Mouse (Mus musculus): ENCODE measurements around the gene Ttyh3. TPM values are rescaled to one million over a fixed set of nuclear protein-coding genes. Genes with fewer than 3 reads are reported as not detected.
A peak's percentile ranks its signal among the peaks of the same experiment; 100 is the strongest.

The Ttyh3 gene
- polyA plus RNA-seq, 1 experiment: 72.5 TPM

DNA sequence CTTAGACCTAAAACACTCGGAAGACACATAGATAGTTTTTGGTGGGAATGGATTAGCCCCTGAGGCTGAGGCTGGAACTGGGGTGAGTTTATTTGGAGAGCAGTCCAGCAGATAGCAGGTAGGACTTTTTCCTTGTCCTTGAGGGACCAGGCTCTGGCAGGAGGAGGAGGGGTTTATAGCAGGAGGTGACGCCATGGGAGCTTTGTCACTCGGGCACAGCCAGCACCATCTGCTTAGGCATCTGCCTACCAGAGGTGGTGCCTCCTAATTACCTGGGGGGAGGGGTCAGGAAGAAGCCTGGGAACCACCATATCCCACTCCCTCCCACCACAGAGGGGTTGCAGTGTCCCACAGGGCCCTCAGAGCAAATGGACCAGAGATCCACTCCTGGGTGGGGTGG, 43.6 kb downstream of the Ttyh3 start:
- no peak overlapping the region for H3K4me3 ChIP-seq (ENCODE audit: low read depth, low read length)
- no peak for TF ChIP-seq CTCF (IDR thresholded peaks at IDR 0.05; ENCODE audit: extremely low read depth, insufficient read length, insufficient replicate concordance, low read depth, low read length)
- TF ChIP-seq POLR2A (IDR thresholded peaks at IDR 0.05; ENCODE audit: low read depth, low read length): no peak
- 17% methylated on average over 3 of the region's 3 CpGs for WGBS
- no peaks in the 10 kb centered on the region for H3K36me3 ChIP-seq (ENCODE audit: control insufficient read depth, insufficient read depth, low read length)
- H3K27me3 ChIP-seq (ENCODE audit: control insufficient read depth, insufficient read depth, low read length): peaks cover 11% of the 10 kb centered on the region; the same call in 1 of the 2 replicates
- no peak overlapping the region for H3K27ac ChIP-seq (ENCODE audit: insufficient read depth, low read depth, low read length)
- H3K4me1 ChIP-seq (ENCODE audit: control insufficient read depth, insufficient read depth, insufficient read length, low read length): peaks cover 15% of the 10 kb centered on the region

DNA sequence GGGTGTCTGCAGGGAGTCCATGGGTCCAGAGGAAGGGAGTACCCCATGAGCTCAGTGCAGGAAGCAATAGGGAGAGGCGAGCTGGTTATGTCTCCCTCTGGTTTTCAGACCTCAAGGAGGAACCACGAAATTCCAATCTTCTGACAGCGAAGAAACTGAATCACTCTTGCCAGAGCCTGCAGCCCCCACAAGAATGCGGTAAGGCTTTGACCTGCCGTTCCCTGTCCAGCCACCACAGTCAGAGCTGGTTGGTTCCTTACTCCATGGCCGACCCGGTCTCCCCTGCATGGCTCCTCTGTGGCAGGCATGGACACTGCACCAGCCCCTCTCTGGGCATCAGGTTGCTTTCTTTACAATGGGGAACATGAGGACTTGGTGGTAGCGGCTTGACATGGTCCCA, 44.4 kb downstream of the Ttyh3 start:
- H3K36me3 ChIP-seq (ENCODE audit: control insufficient read depth, insufficient read depth, low read length): no peaks in the 10 kb centered on the region
- 81% methylated on average over 8 of the region's 8 CpGs for WGBS
- peaks cover 14% of the 10 kb centered on the region for H3K4me1 ChIP-seq (ENCODE audit: control insufficient read depth, insufficient read depth, insufficient read length, low read length)
- TF ChIP-seq POLR2A (IDR thresholded peaks at IDR 0.05; ENCODE audit: low read depth, low read length): no peak
- no peak for TF ChIP-seq CTCF (IDR thresholded peaks at IDR 0.05; ENCODE audit: extremely low read depth, insufficient read length, insufficient replicate concordance, low read depth, low read length)
- no peak overlapping the region for H3K4me3 ChIP-seq (ENCODE audit: low read depth, low read length)
- H3K27ac ChIP-seq (ENCODE audit: insufficient read depth, low read depth, low read length): no peak overlapping the region
- H3K27me3 ChIP-seq (ENCODE audit: control insufficient read depth, insufficient read depth, low read length): peaks cover 11% of the 10 kb centered on the region; the same call in 1 of the 2 replicates

DNA sequence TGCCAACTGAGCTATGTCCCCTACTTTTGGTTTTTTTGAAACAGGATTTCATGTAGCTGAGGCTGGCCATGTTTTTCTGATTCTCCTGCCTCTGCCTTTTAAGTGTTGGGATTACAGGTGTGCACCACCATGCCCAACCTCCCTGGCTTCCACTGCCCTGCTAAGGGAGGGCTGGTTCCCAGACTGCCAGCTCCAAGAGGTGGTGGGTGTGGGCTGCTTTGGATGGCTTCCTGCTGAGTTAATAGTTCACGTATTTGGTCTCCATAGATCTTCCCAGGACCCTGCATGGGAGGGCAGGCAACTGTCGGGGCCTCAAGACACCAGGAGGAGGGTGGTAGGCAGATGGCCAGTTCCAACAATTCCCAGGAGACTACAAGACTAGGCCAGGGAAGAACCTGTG, 46.3 kb downstream of the Ttyh3 start:
- H3K4me1 ChIP-seq (ENCODE audit: control insufficient read depth, insufficient read depth, insufficient read length, low read length): peaks cover 12% of the 10 kb centered on the region
- no peak overlapping the region for H3K4me3 ChIP-seq (ENCODE audit: low read depth, low read length)
- TF ChIP-seq POLR2A (IDR thresholded peaks at IDR 0.05; ENCODE audit: low read depth, low read length) (no peak), CTCF (IDR thresholded peaks at IDR 0.05; ENCODE audit: extremely low read depth, insufficient read length, insufficient replicate concordance, low read depth, low read length) (no peak)
- H3K27ac ChIP-seq (ENCODE audit: insufficient read depth, low read depth, low read length): no peak overlapping the region
- H3K27me3 ChIP-seq (ENCODE audit: control insufficient read depth, insufficient read depth, low read length): peaks cover 7% of the 10 kb centered on the region; the same call in 1 of the 2 replicates
- WGBS: 57% methylated on average over 2 of the region's 2 CpGs
- no peaks in the 10 kb centered on the region for H3K36me3 ChIP-seq (ENCODE audit: control insufficient read depth, insufficient read depth, low read length)

DNA sequence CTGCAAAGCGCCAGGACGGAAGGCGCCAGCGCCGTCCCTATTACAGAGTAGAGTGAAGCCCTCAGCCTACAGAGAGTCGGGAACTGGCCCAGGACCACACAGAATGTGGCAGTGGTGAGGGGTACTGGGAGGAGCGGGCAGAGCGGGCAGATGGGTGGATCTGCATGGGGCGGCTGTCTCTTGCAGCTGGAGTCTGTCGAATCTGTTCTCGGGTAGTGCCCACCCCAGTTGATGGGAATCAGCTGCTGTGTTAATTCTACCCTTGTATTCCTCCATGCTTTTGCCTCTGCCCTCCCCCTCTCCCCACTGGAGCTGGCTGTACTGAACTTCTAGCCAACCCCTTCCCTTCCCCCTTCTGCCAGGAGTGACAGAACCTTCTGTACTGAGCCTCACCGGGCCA, 47.1 kb downstream of the Ttyh3 start:
- TF ChIP-seq CTCF (IDR thresholded peaks at IDR 0.05; ENCODE audit: extremely low read depth, insufficient read length, insufficient replicate concordance, low read depth, low read length) (no peak), POLR2A (IDR thresholded peaks at IDR 0.05; ENCODE audit: low read depth, low read length) (no peak)
- 83% methylated on average over 12 of the region's 12 CpGs for WGBS
- Histone ChIP-seq H3K27ac (ENCODE audit: insufficient read depth, low read depth, low read length) (no peak overlapping the region), H3K27me3 (ENCODE audit: control insufficient read depth, insufficient read depth, low read length) (peaks cover 7% of the 10 kb centered on the region; the same call in 1 of the 2 replicates), H3K4me1 (ENCODE audit: control insufficient read depth, insufficient read depth, insufficient read length, low read length) (peaks cover 5% of the 10 kb centered on the region), H3K36me3 (ENCODE audit: control insufficient read depth, insufficient read depth, low read length) (no peaks in the 10 kb centered on the region), H3K4me3 (ENCODE audit: low read depth, low read length) (no peak overlapping the region)

DNA sequence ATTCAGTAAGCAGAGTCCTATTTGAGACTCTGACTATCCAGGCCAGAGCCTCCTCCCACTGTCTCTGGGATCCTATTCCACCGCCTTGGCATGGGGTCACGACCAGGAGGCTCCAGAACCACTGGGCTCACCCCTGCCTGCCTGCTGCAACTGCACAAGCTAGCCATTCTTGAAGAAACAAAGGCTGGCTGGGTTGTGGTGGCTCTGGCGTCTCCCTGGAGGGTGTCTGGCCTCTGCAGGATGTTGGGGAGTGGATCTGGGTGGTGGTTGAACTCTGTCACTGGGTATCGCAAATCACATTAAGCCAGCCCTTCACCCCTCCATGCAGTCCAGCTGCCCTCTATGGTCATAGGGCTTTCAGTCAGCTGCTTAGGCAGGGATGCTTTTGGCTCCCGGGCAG, 48.9 kb downstream of the Ttyh3 start:
- peaks cover 6% of the 10 kb centered on the region; the same call in 1 of the 2 replicates for H3K4me1 ChIP-seq (ENCODE audit: control insufficient read depth, insufficient read depth, insufficient read length, low read length)

DNA sequence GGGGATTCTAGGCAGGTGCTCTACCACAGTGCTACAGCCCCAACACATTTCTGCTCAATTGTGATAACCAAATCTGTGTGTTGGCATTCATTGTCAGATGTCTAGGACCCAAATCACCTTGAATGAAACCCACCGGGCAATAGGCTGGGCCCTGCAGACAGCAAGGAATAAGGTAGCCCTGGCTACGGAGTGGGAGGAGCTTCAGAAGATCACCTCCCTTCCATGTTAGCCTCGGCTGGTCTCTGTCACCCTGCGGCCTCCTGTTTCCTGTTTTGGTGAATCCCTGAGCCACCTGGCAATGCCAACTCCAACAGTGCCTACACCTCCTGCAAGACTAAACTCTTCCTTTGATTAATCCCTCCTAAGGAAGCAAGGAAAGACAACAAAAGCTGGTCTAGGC, 51.0 kb downstream of the Ttyh3 start:
- Histone ChIP-seq H3K27me3 (ENCODE audit: control insufficient read depth, insufficient read depth, low read length) (no peaks in the 10 kb centered on the region), H3K36me3 (ENCODE audit: control insufficient read depth, insufficient read depth, low read length) (no peaks in the 10 kb centered on the region), H3K4me3 (ENCODE audit: low read depth, low read length) (no peak overlapping the region), H3K27ac (ENCODE audit: insufficient read depth, low read depth, low read length) (0 out of 2 replicates have a peak overlapping the region, but pooled peaks have one; percentile 75), H3K4me1 (ENCODE audit: control insufficient read depth, insufficient read depth, insufficient read length, low read length) (peaks cover 6% of the 10 kb centered on the region; the same call in 1 of the 2 replicates)
- no peak for TF ChIP-seq CTCF (IDR thresholded peaks at IDR 0.05; ENCODE audit: extremely low read depth, insufficient read length, insufficient replicate concordance, low read depth, low read length)
- TF ChIP-seq POLR2A (IDR thresholded peaks at IDR 0.05; ENCODE audit: low read depth, low read length): no peak
- WGBS: 68% methylated on average over 4 of the region's 4 CpGs

More for the DNA sequence above, 48.9 kb downstream of the Ttyh3 start:
- WGBS: 68% methylated on average over 5 of the region's 5 CpGs
- TF ChIP-seq POLR2A (IDR thresholded peaks at IDR 0.05; ENCODE audit: low read depth, low read length) (no peak), CTCF (IDR thresholded peaks at IDR 0.05; ENCODE audit: extremely low read depth, insufficient read length, insufficient replicate concordance, low read depth, low read length) (no peak)
- Histone ChIP-seq H3K27me3 (ENCODE audit: control insufficient read depth, insufficient read depth, low read length) (no peaks in the 10 kb centered on the region), H3K36me3 (ENCODE audit: control insufficient read depth, insufficient read depth, low read length) (no peaks in the 10 kb centered on the region), H3K4me3 (ENCODE audit: low read depth, low read length) (no peak overlapping the region), H3K27ac (ENCODE audit: insufficient read depth, low read depth, low read length) (no peak overlapping the region)

DNA sequence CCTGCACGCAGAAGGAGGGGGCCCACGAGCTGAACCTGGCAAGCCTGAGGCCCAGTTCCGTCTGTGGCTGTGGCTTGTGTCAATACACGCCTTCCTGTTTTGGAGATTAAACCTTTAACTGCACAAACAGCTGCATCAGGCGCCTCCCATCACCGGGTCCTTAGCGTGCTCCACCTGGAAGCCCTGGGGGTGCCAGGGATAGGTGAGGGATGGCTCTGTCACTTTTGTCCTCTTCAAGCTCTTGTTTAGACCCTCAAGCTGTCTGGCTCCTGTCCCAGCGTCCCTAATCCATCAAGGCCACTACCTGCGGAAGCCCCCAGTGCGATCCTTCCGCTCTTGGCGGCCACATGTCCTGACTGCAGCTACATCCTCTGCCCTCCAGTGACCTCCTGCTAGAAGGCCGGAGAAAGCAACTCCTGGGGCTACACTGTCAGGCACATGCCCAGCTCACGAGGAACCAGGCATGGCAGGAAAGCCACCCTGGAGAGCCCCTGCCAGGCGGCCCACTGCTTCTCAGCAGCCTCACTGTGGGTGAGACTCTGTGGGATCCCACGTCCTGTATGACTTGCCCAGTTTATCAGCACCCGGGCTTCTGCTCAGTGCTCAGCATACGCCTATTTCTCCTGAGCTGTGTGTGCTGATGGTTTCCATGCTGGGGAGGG, 51.8 kb downstream of the Ttyh3 start:
- WGBS: 29% methylated on average over 18 of the region's 18 CpGs
- Histone ChIP-seq H3K36me3 (ENCODE audit: control insufficient read depth, insufficient read depth, low read length) (no peaks in the 10 kb centered on the region), H3K4me3 (ENCODE audit: low read depth, low read length) (peak overlapping the region; percentile 43), H3K4me1 (ENCODE audit: control insufficient read depth, insufficient read depth, insufficient read length, low read length) (peaks cover 6% of the 10 kb centered on the region; the same call in 1 of the 2 replicates), H3K27me3 (ENCODE audit: control insufficient read depth, insufficient read depth, low read length) (no peaks in the 10 kb centered on the region), H3K27ac (ENCODE audit: insufficient read depth, low read depth, low read length) (peak overlapping the region; percentile 75)
- TF ChIP-seq CTCF (IDR thresholded peaks at IDR 0.05; ENCODE audit: extremely low read depth, insufficient read length, insufficient replicate concordance, low read depth, low read length): no peak
- TF ChIP-seq POLR2A (IDR thresholded peaks at IDR 0.05; ENCODE audit: low read depth, low read length): no peak

All from small intestine, adult 2 months (tissue).